ENCODE assay signal across 25 mouse cellular contexts in the genomic region with DNA sequence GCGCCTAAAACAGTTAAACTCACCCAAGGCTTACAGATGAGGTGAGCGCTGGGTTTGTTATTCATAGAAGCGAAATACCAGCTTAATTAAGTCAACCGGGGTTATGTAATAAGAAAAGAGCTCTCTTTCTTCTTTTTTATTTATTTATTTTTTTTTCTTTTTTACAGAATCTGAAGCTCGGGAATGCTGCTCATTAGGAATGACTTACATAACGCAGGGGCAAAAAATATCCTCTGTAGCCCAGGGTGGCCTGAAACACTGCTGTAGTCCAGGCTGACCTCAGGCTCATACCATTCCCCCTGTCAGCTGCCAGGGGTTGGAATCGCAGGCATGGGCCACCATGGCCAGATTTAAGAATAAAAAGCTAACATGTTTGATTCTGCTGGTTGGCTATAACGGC. TPM values are rescaled to one million over a fixed set of nuclear protein-coding genes. Genes with fewer than 3 reads are reported as not detected.
DNase-seq lines count a peak whose midpoint lies in the region; TF ChIP-seq lines count a peak whose summit lies in the region.
"Had no signal": no experiment of that assay in that cellular context is flagged by ENCODE, and none has a peak within 500 bp of the region (broad histone marks: within the 10 kb centered on the region; RNA-seq: fewer than 3 reads in every experiment).

No protein-coding gene starts in this region.

- peak; percentile 55 for DNase-seq in heart, adult 11 months
- DNase-seq in heart, adult 9 months (ENCODE audit: low spot score in 2 of 2), result no peak
- DNase-seq in liver, adult 2 months (ENCODE audit: extremely low read depth, low read depth, low spot score), result peak; percentile 16
- DNase-seq in liver (no peak), MN1 (ENCODE audit: low spot score) (no peak)
- DNase-seq: adrenal gland, adult 8-10 months; adrenal gland, postnatal 25 days; cerebellum, adult 18-20 months; cerebellum, adult 9-10 months; cerebellum, postnatal 14 days; forebrain, postnatal 0 days; gastrocnemius, adult 2 months; gastrocnemius, postnatal 14 days; heart, adult 18-20 months; heart, postnatal 14 days; heart, postnatal 4 days had no signal

- WGBS in liver, adult 2 months, result 77% methylated on average over 8 of the region's 8 CpGs

- peaks cover 26% of the 10 kb centered on the region for H3K4me1 ChIP-seq in liver, adult 2 months (ENCODE audit: control insufficient read depth, insufficient read depth, low read length)
- H3K4me1 ChIP-seq in cortical plate, adult 2 months (ENCODE audit: control insufficient read depth, insufficient read depth, low read length), result peaks cover 9% of the 10 kb centered on the region; the same call in 1 of the 2 replicates

- H3K79me2 ChIP-seq in liver, adult 2 months (ENCODE audit: control insufficient read depth, insufficient read depth, low read length), result no peaks in the 10 kb centered on the region

- no peak for TF ChIP-seq CTCF in liver, adult 2 months (IDR thresholded peaks at IDR 0.05; ENCODE audit: low read depth, low read length)
- TF ChIP-seq CTCF in cortical plate, adult 2 months (IDR thresholded peaks at IDR 0.05; ENCODE audit: extremely low read depth, insufficient read depth, low read length), result no peak

- peak overlapping the region; percentile 80 for H3K27ac ChIP-seq in liver, adult 2 months (replicated peaks; ENCODE audit: insufficient read depth, low read depth, low read length)
- H3K27ac ChIP-seq in cortical plate, adult 2 months (ENCODE audit: insufficient read depth, low read length), result peak overlapping the region; percentile 79; the same call in 1 of the 2 replicates
- H3K27ac ChIP-seq: embryonic facial prominence, embryonic 12.5 days; embryonic facial prominence, embryonic 15.5 days; gastrocnemius, adult 2 months; heart, embryonic 10.5 days; heart, embryonic 13.5 days; hindbrain, embryonic 14.5 days; hindbrain, postnatal 0 days had no signal

- 0 out of 2 replicates have a peak overlapping the region, but pooled peaks have one; percentile 27 for H3K9ac ChIP-seq in liver, adult 2 months (ENCODE audit: low read depth, low read length)
- H3K9ac ChIP-seq: embryonic facial prominence, embryonic 12.5 days; embryonic facial prominence, embryonic 15.5 days; forebrain, postnatal 0 days; heart, embryonic 13.5 days; hindbrain, embryonic 14.5 days had no signal

- no peak overlapping the region for H3K4me3 ChIP-seq in liver, adult 2 months (ENCODE audit: insufficient read depth, low read depth, low read length)
- no peak overlapping the region for H3K4me3 ChIP-seq in cortical plate, adult 2 months (ENCODE audit: insufficient read depth, low read length)
- H3K4me3 ChIP-seq: embryonic facial prominence, embryonic 12.5 days; embryonic facial prominence, embryonic 15.5 days; gastrocnemius, adult 2 months; heart, embryonic 10.5 days; heart, embryonic 13.5 days had no signal

- TF ChIP-seq POLR2A in liver, adult 2 months (IDR thresholded peaks at IDR 0.05; ENCODE audit: extremely low read depth, insufficient read depth, low read length), result no peak
- TF ChIP-seq POLR2A in cortical plate, adult 2 months (IDR thresholded peaks at IDR 0.05; ENCODE audit: extremely low read depth, insufficient read depth, low read length), result no peak

- no peaks in the 10 kb centered on the region for H3K36me3 ChIP-seq in liver, adult 2 months (ENCODE audit: control insufficient read depth, insufficient read depth, low read length)
- H3K36me3 ChIP-seq: embryonic facial prominence, embryonic 12.5 days; embryonic facial prominence, embryonic 15.5 days; G1E; heart, embryonic 10.5 days; heart, embryonic 13.5 days had no signal

- no peaks in the 10 kb centered on the region for H3K27me3 ChIP-seq in liver, adult 2 months (ENCODE audit: control insufficient read depth, insufficient read depth, low read length)
- H3K27me3 ChIP-seq: CH12.LX; embryonic facial prominence, embryonic 12.5 days; embryonic facial prominence, embryonic 15.5 days; heart, embryonic 13.5 days had no signal

RNA-seq across cellular contexts. Expression of a gene that starts 5.6 kb away (rescaled TPM):
- 0.27 and 0.65 TPM in 2 replicates for total RNA-seq in liver, adult 2 months (2014; rRNA removed)
- polyA plus RNA-seq in liver, adult 2 months (2012; rRNA removed), result 0.07 and 0.27 TPM in 2 replicates
- 3.9 TPM in 2 replicates for polyA plus RNA-seq in cortical plate, adult 2 months (2012; rRNA removed)

Comparison
In these comparisons a context has a peak if more than half of its experiments do, and no peak if none do; other contexts are left out.
1. DNase-seq: peak in heart, adult 11 months (single experiment) and liver, adult 2 months (single experiment); none in heart, adult 9 months (0 of 2), liver (single experiment) and MN1 (single experiment).